Mouse (Mus musculus): Measurements from ENCODE around the gene Camk1g.

GRCm38 (mm10) chr1:193317159-193317559 is 52.9 kb downstream of the Camk1g start:
- no peak for TF ChIP-seq CTCF (IDR thresholded peaks at IDR 0.05; ENCODE audit: borderline replicate concordance, extremely low read depth, insufficient read depth, insufficient read length)
- no peak for TF ChIP-seq POLR2A (IDR thresholded peaks at IDR 0.05; ENCODE audit: borderline replicate concordance, extremely low read depth, insufficient read depth, insufficient read length, poor library complexity, severe bottlenecking)
